Mouse (Mus musculus): ENCODE measurements around the gene Csf3r. TPM values are rescaled to one million over a fixed set of nuclear protein-coding genes. Genes with fewer than 3 reads are reported as not detected.

Csf3r gene
- polyA plus RNA-seq, 1 experiment from 2014 or later: 0.17 TPM

- no peak overlapping the region for H3K4me3 ChIP-seq (ENCODE audit: low read depth, low read length)
- H3K4me2 ChIP-seq (replicated peaks; ENCODE audit: low read depth): no peak overlapping the region
- H3K4me1 ChIP-seq (replicated peaks; ENCODE audit: control insufficient read depth, insufficient read depth): no peaks in the 10 kb centered on the region
- no peak overlapping the region for H3K27ac ChIP-seq (replicated peaks)
- 0 out of 2 replicates have a peak, but pooled peaks cover 2% of the 10 kb centered on the region for H3K36me3 ChIP-seq (ENCODE audit: control insufficient read depth, insufficient read depth, low read length)
- TF ChIP-seq CTCF (IDR thresholded peaks at IDR 0.05; ENCODE audit: low read depth) (no peak), EP300 (optimal IDR thresholded peaks at IDR 0.05) (no peak)
- no peak overlapping the region for H3K9ac ChIP-seq (ENCODE audit: low read length)
- H3K9me3 ChIP-seq (ENCODE audit: control insufficient read depth, low read length): no peaks in the 10 kb centered on the region
- no peak for DNase-seq (ENCODE audit: low spot score)
- no peaks in the 10 kb centered on the region for H3K27me3 ChIP-seq (ENCODE audit: control insufficient read depth, insufficient read depth, low read length)
- ATAC-seq (ENCODE audit: low FRiP score, low TSS enrichment): no peak
- 67% methylated on average over 4 of the region's 4 CpGs for WGBS
Measured at GRCm38 (mm10) chr4:126090848-126091124, 66.4 kb downstream of the Csf3r start.

DNA sequence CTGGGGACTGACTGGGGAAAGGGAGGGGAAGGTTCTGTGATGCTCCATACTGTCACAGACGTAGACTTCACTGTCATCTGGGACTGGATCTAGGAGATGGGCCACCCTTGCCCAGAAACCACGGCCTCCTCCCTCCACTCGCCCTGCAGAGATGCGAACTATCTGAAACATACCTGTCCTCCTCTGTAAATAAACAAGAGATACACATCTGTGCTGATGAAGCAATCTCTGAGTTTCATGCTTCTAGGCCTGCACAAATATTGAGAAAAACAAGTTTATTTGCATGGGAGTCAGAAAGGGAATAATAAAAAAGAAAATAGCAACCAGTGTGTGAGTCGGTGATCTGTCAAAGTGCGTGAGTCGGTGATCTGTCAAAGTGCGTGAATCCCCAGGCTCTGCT is 67.5 kb downstream of the Csf3r start:
- DNase-seq (ENCODE audit: low spot score) (no peak), ATAC-seq (ENCODE audit: low FRiP score, low TSS enrichment) (no peak)
- no peaks in the 10 kb centered on the region for H3K27me3 ChIP-seq (ENCODE audit: control insufficient read depth, insufficient read depth, low read length)
- H3K9ac ChIP-seq (ENCODE audit: low read length): no peak overlapping the region
- H3K36me3 ChIP-seq (ENCODE audit: control insufficient read depth, insufficient read depth, low read length): 0 out of 2 replicates have a peak, but pooled peaks cover 2% of the 10 kb centered on the region
- no peak overlapping the region for H3K27ac ChIP-seq (replicated peaks)
- TF ChIP-seq CTCF (IDR thresholded peaks at IDR 0.05; ENCODE audit: low read depth) (no peak), EP300 (optimal IDR thresholded peaks at IDR 0.05) (no peak)
- H3K4me1 ChIP-seq (replicated peaks; ENCODE audit: control insufficient read depth, insufficient read depth): no peaks in the 10 kb centered on the region
- no peak overlapping the region for H3K4me3 ChIP-seq (ENCODE audit: low read depth, low read length)
- WGBS: 77% methylated on average over 8 of the region's 8 CpGs
- no peak overlapping the region for H3K4me2 ChIP-seq (replicated peaks; ENCODE audit: low read depth)
- no peaks in the 10 kb centered on the region for H3K9me3 ChIP-seq (ENCODE audit: control insufficient read depth, low read length)

Other genes starting within 250 kb of the Csf3r start
- gene Mrps15, start 22.4 kb downstream of the Csf3r start, polyA plus RNA-seq (2015; fragmentation: Nextera tagmentation; extraction: Ambion mirVana): 81.9 and 90.0 TPM in 2 replicates
- gene Oscp1, start 34.0 kb downstream of the Csf3r start, polyA plus RNA-seq (2015; fragmentation: Nextera tagmentation; extraction: Ambion mirVana): 3.6 and 5.1 TPM in 2 replicates
- gene Lsm10, start 72.1 kb downstream of the Csf3r start, polyA plus RNA-seq (2015; fragmentation: Nextera tagmentation; extraction: Ambion mirVana): 41.8 and 46.5 TPM in 2 replicates
- gene Stk40, start 79.4 kb downstream of the Csf3r start, polyA plus RNA-seq (2015; fragmentation: Nextera tagmentation; extraction: Ambion mirVana): 17.3 and 20.2 TPM in 2 replicates
- gene Eva1b, start 123.2 kb downstream of the Csf3r start, polyA plus RNA-seq (2015; fragmentation: Nextera tagmentation; extraction: Ambion mirVana): 39.7 and 39.9 TPM in 2 replicates
- gene Sh3d21, start 138.9 kb downstream of the Csf3r start, polyA plus RNA-seq (2015; fragmentation: Nextera tagmentation; extraction: Ambion mirVana): 8.4 and 12.0 TPM in 2 replicates
- gene Thrap3, start 178.2 kb downstream of the Csf3r start, polyA plus RNA-seq (2015; fragmentation: Nextera tagmentation; extraction: Ambion mirVana): 70.3 and 78.7 TPM in 2 replicates
- 15.2 and 17.8 TPM in 2 replicates for gene Map7d1, start 231.8 kb downstream of the Csf3r start, polyA plus RNA-seq (2015; fragmentation: Nextera tagmentation; extraction: Ambion mirVana)
- 80.7 and 84.6 TPM in 2 replicates for gene Trappc3, start 237.8 kb downstream of the Csf3r start, polyA plus RNA-seq (2015; fragmentation: Nextera tagmentation; extraction: Ambion mirVana)